Mouse (Mus musculus) kidney, adult 2 months (tissue): ENCODE data around the gene Mrtfb. TPM values are rescaled to one million over a fixed set of nuclear protein-coding genes. Genes with fewer than 3 reads are reported as not detected.

Source experiments
- DNase-seq: peaks from one replicate; pipeline ENCODE4 v3.0.0; 2021
- H3K27ac ChIP-seq: fragments of 200-500 bp; 2 replicates; pipeline ENCODE4 v1.5.1; 2012; ENCODE audit warnings: low read depth, low read length, control low read depth, inconsistent platforms; ENCODE audit not compliant: insufficient read depth
- H3K27me3 ChIP-seq: fragments of 200-500 bp; replicated peaks from 2 replicates; pipeline ENCODE4 v1.6.1; 2012; ENCODE audit warnings: mild to moderate bottlenecking, moderate library complexity, low read length, inconsistent platforms; ENCODE audit not compliant: control insufficient read depth, insufficient read depth
- H3K36me3 ChIP-seq: fragments of 200-500 bp; 2 replicates; pipeline ENCODE4 v1.6.1; 2012; ENCODE audit warnings: mild to moderate bottlenecking, moderate library complexity, low read length, inconsistent platforms; ENCODE audit not compliant: control insufficient read depth, insufficient read depth
- H3K4me1 ChIP-seq: fragments of 200-500 bp; 2 replicates; pipeline ENCODE4 v1.6.1; 2011; ENCODE audit warnings: low read length; ENCODE audit not compliant: control insufficient read depth, insufficient read depth
- H3K4me3 ChIP-seq: fragments of 200-500 bp; 2 replicates; pipeline ENCODE4 v1.5.1; 2011; ENCODE audit warnings: mild to moderate bottlenecking, low read depth, low read length, control low read depth; ENCODE audit not compliant: insufficient read depth
- CTCF ChIP-seq: fragments of 200-500 bp; conservative IDR thresholded peaks from 2 replicates; pipeline ENCODE4 v1.5.1; 2011; ENCODE audit warnings: low read depth, mild to moderate bottlenecking, control low read depth, low read length, moderate library complexity, mixed read lengths; ENCODE audit not compliant: insufficient read depth, insufficient read length
- POLR2A ChIP-seq: fragments of 200-500 bp; IDR thresholded peaks from one replicate; pipeline ENCODE4 v1.6.1; 2011; ENCODE audit warnings: low read depth, low read length, control low read depth
- WGBS: fragments of 180-500 bp; shearing (Covaris S2); methylation state at CpG from one replicate; pipeline ENCODE4 v1.1.7; 2018; 5-methylcytosine and 5-hydroxymethylcytosine counted together
- polyA plus RNA-seq: library from polyadenylated mRNA; depleted of rRNA; stranded (reverse); fragments of >200 nt; gene quantifications from 2 replicates; pipeline ENCODE4 v1.2.3, GENCODE M21; 2012; rRNA removed

Gene Mrtfb
- 5.7 and 6.0 TPM in 2 replicates for polyA plus RNA-seq

GRCm38 (mm10) chr16:13255855-13256635 lies at the start of gene Mrtfb:
Gene Mrtfb, plus strand, starts transcription at chr16:13256481.
- H3K27ac ChIP-seq: peak within 1 kb of the TSS; percentile 91
- H3K4me3 ChIP-seq: peak within 1 kb of the TSS; percentile 77
- H3K27me3 ChIP-seq: no peaks in the 10 kb centered on the region
- H3K36me3 ChIP-seq: no peaks in the 10 kb centered on the region
- whole genome bisulfite sequencing: 1% methylated on average over 54 of the region's 56 CpGs
- H3K4me1 ChIP-seq: peaks cover 6% of the 10 kb centered on the region
- DNase-seq: peak; percentile 93
- TF ChIP-seq POLR2A (peak; percentile 35), CTCF (no peak)

GRCm38 (mm10) chr16:13207649-13208048 lies 48.6 kb upstream of the Mrtfb start:
- no peak overlapping the region for H3K27ac ChIP-seq
- H3K36me3 ChIP-seq: no peaks in the 10 kb centered on the region
- H3K4me3 ChIP-seq: no peak overlapping the region
- H3K4me1 ChIP-seq: no peaks in the 10 kb centered on the region; the same call in 1 of the 2 replicates
- no peak for DNase-seq
- 39% methylated on average over 5 of the region's 5 CpGs for WGBS
- H3K27me3 ChIP-seq: no peaks in the 10 kb centered on the region
- no peak for TF ChIP-seq POLR2A
- no peak for TF ChIP-seq CTCF

- Histone ChIP-seq H3K36me3 (no peaks in the 10 kb centered on the region), H3K4me1 (no peaks in the 10 kb centered on the region; the same call in 1 of the 2 replicates), H3K27ac (no peak overlapping the region), H3K4me3 (no peak overlapping the region), H3K27me3 (no peaks in the 10 kb centered on the region)
- no peak for DNase-seq
- no peak for TF ChIP-seq POLR2A
- TF ChIP-seq CTCF: no peak
- 62% methylated on average over 3 of the region's 3 CpGs for WGBS
Measured at GRCm38 (mm10) chr16:13208087-13208486, 48.2 kb upstream of the Mrtfb start.

GRCm38 (mm10) chr16:13212781-13213180 lies 43.5 kb upstream of the Mrtfb start:
- WGBS: 58% methylated on average over 4 of the region's 4 CpGs
- Histone ChIP-seq H3K27ac (no peak overlapping the region), H3K4me1 (no peaks in the 10 kb centered on the region), H3K36me3 (no peaks in the 10 kb centered on the region), H3K4me3 (no peak overlapping the region), H3K27me3 (no peaks in the 10 kb centered on the region)
- no peak for DNase-seq
- TF ChIP-seq CTCF (no peak), POLR2A (no peak)

- DNase-seq: peak; percentile 6
- H3K27ac ChIP-seq: no peak overlapping the region
- H3K27me3 ChIP-seq: no peaks in the 10 kb centered on the region
- no peak overlapping the region for H3K4me3 ChIP-seq
- TF ChIP-seq POLR2A (no peak), CTCF (peak; percentile 36; the same call in 1 of the 2 replicates)
- H3K36me3 ChIP-seq: no peaks in the 10 kb centered on the region
- 63% methylated on average over 5 of the region's 5 CpGs for WGBS
- H3K4me1 ChIP-seq: peaks cover 3% of the 10 kb centered on the region; the same call in 1 of the 2 replicates
Measured at GRCm38 (mm10) chr16:13216116-13216952, 39.9 kb upstream of the Mrtfb start.

GRCm38 (mm10) chr16:13217951-13218350 lies 38.3 kb upstream of the Mrtfb start:
- TF ChIP-seq POLR2A: no peak
- no peak for TF ChIP-seq CTCF
- H3K27ac ChIP-seq: no peak overlapping the region
- DNase-seq: no peak
- H3K4me1 ChIP-seq: peaks cover 3% of the 10 kb centered on the region; the same call in 1 of the 2 replicates
- no peaks in the 10 kb centered on the region for H3K36me3 ChIP-seq
- no peaks in the 10 kb centered on the region for H3K27me3 ChIP-seq
- 83% methylated on average over 8 of the region's 8 CpGs for WGBS
- H3K4me3 ChIP-seq: no peak overlapping the region

- TF ChIP-seq CTCF: no peak
- DNase-seq: peak; percentile 32
- 73% methylated on average over 1 of the region's 1 CpGs for WGBS
- Histone ChIP-seq H3K36me3 (no peaks in the 10 kb centered on the region), H3K4me1 (peaks cover 3% of the 10 kb centered on the region; the same call in 1 of the 2 replicates), H3K4me3 (no peak overlapping the region), H3K27ac (no peak overlapping the region), H3K27me3 (no peaks in the 10 kb centered on the region)
Measured at GRCm38 (mm10) chr16:13221475-13221874, 34.8 kb upstream of the Mrtfb start.
